Mouse (Mus musculus) bone marrow macrophage, adult 2 months (primary cell): Measurements from ENCODE around the gene 1700123L14Rik. TPM values are rescaled to one million over a fixed set of nuclear protein-coding genes. Genes with fewer than 3 reads are reported as not detected.

Experiments used
- H3K27ac ChIP-seq: 2 replicates; pipeline ENCODE4 v1.5.1; 2012; ENCODE audit warnings: low read depth, low read length; ENCODE audit not compliant: insufficient read depth
- H3K4me1 ChIP-seq: 2 replicates; pipeline ENCODE4 v1.6.1; 2012; ENCODE audit warnings: low read length; ENCODE audit not compliant: control insufficient read depth, insufficient read depth
- H3K4me3 ChIP-seq: 2 replicates; pipeline ENCODE4 v1.5.1; 2012; ENCODE audit warnings: mild to moderate bottlenecking, low read length, moderate library complexity; ENCODE audit not compliant: insufficient read depth
- CTCF ChIP-seq: IDR thresholded peaks from 2 replicates; pipeline ENCODE4 v1.5.1; 2012; ENCODE audit warnings: low read depth, mild to moderate bottlenecking, low read length, moderate library complexity
- POLR2A ChIP-seq: IDR thresholded peaks from 2 replicates; pipeline ENCODE4 v1.6.1; 2012; ENCODE audit warnings: mild to moderate bottlenecking, low read depth, low read length, borderline replicate concordance
- polyA plus RNA-seq: library from polyadenylated mRNA; stranded (reverse); fragments of >200 nt; gene quantifications from 2 replicates; pipeline ENCODE4 v1.2.4, GENCODE M21; 2012; ENCODE audit not compliant: missing spikeins, insufficient read depth, insufficient read length

Gene 1700123L14Rik
- polyA plus RNA-seq, 1 experiment = not detected

DNA sequence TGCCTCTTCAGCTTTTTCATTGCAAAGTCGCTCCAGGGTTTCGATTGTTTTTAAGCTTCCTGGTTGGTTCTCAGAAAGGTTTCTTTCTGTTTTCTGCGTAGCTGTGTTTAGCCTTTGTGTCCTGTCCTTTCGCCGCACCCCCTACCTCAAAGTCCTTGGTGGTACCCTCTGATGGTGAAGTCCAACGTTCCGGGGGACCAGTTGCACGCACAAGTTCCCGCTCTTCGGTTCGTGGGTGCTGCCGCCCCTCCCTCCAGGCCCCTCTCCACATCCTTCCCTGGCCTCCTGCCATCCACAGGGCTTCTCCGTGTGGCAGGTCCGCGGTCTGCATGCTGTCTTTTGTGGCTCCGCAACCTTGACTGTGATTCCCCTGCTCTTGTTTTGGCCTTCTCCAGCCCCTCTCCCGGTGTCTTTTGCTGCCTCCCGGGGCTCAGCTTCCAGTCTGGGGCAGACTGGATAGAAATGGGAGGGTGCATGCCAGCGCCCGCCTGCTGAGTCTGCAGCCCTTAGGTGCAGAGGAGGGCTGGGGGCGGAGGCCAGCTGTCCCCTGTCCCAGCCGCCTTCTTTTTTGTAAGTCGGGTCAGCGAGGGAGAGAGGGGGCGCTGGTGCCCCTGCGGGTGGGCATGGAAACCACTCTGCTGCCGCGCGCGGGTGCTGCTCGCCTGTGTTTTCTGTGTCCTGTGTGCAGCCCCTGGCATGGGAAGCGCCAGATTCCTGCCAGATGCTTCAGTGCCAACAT is 49.3 kb downstream of the 1700123L14Rik start:
- TF ChIP-seq POLR2A (no peak), CTCF (no peak)
- no peak overlapping the region for H3K27ac ChIP-seq
- no peaks in the 10 kb centered on the region for H3K4me1 ChIP-seq
- H3K4me3 ChIP-seq = peak overlapping the region; percentile 33

DNA sequence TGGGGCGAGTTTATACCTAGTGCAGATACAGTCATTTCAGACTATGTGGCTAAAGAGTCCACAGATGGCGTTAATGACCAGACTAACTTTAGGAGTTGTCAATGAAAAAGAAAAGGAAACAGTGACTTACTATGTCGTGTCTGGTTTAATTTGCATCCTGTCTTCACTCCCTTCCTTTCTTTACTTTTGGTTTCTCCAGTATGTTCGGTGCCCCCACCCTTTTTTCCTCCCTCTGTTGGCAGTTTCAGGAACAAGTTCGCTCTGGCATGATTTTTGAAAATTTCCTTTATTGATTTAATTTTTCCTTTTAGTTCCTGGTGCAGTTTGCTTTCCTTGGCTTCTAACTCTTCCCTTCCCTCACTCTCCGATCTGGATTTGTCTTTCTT is 49.9 kb downstream of the 1700123L14Rik start:
- no peak for TF ChIP-seq POLR2A
- no peak for TF ChIP-seq CTCF
- Histone ChIP-seq H3K27ac (no peak overlapping the region), H3K4me3 (peak overlapping the region; percentile 33; the same call in 1 of the 2 replicates), H3K4me1 (no peaks in the 10 kb centered on the region)

Other genes with a start within 250 kb of the 1700123L14Rik start
- not detected in 2 replicates for gene Fam19a1, start 53.1 kb downstream of the 1700123L14Rik start, polyA plus RNA-seq